Mouse (Mus musculus): ENCODE measurements around the gene Smn1. TPM values are rescaled to one million over a fixed set of nuclear protein-coding genes. Genes with fewer than 3 reads are reported as not detected.

The Smn1 gene
- total RNA-seq, 2 experiments from 2014 or later: 31.2 to 54.1 TPM

Other genes starting within 250 kb of the Smn1 start
- not detected in 2 replicates for gene Cartpt, start 223.8 kb upstream of the Smn1 start, total RNA-seq (2015)
- gene Cartpt, start 223.8 kb upstream of the Smn1 start, total RNA-seq (2017): not detected in 2 replicates
- 4.3 TPM in 2 replicates for gene Mccc2, start 109.2 kb upstream of the Smn1 start, total RNA-seq (2015)
- gene Mccc2, start 109.2 kb upstream of the Smn1 start, total RNA-seq (2017): 6.0 and 9.6 TPM in 2 replicates
- 30.6 and 34.8 TPM in 2 replicates for gene Bdp1, start 20.8 kb upstream of the Smn1 start, total RNA-seq (2015)
- gene Bdp1, start 20.8 kb upstream of the Smn1 start, total RNA-seq (2017): 46.1 and 51.8 TPM in 2 replicates
- 4.1 and 7.5 TPM in 2 replicates for gene Serf1, start 16.8 kb upstream of the Smn1 start, total RNA-seq (2015)
- gene Serf1, start 16.8 kb upstream of the Smn1 start, total RNA-seq (2017): 4.2 and 4.9 TPM in 2 replicates
- 65.0 and 67.0 TPM in 2 replicates for gene Naip2, start 77.2 kb downstream of the Smn1 start, total RNA-seq (2015)
- gene Naip2, start 77.2 kb downstream of the Smn1 start, total RNA-seq (2017): 88.7 and 94.5 TPM in 2 replicates
- gene Naip5, start 121.5 kb downstream of the Smn1 start, total RNA-seq (2015): 37.1 and 37.2 TPM in 2 replicates
- gene Naip5, start 121.5 kb downstream of the Smn1 start, total RNA-seq (2017): 42.8 and 45.3 TPM in 2 replicates
- 48.3 and 51.1 TPM in 2 replicates for gene Naip6, start 192.8 kb downstream of the Smn1 start, total RNA-seq (2015)
- gene Naip6, start 192.8 kb downstream of the Smn1 start, total RNA-seq (2017): 31.5 and 34.7 TPM in 2 replicates

Measured in megakaryocyte, adult 5-6 weeks (primary cell).